Mouse (Mus musculus): ENCODE data around the gene Eif4a1.

DNA sequence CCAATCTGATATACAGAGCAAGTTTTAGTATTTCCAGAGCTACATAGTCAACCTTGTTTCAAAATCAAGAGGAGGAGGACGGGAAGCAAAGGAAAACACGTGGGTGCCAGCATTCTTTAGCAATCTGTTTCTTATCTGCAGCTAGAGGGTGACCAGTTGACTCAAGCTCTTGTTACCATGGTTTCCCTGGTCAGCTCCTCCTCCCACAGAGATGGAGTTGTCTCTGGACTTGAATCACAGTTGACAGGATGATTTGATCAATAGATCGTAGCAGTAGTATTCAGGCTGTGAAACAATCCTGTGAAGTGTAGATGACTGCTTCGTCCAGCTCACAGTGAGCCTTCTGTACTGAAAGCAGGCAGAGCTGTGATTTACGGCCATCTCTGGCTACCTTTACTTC lies 43.7 kb upstream of the Eif4a1 start:
- TF ChIP-seq CTCF (IDR thresholded peaks at IDR 0.05; ENCODE audit: low read depth) (no peak), EP300 (IDR thresholded peaks at IDR 0.05; ENCODE audit: low read depth) (no peak)
